Mouse (Mus musculus): Measurements from ENCODE around the gene Siae.

DNA sequence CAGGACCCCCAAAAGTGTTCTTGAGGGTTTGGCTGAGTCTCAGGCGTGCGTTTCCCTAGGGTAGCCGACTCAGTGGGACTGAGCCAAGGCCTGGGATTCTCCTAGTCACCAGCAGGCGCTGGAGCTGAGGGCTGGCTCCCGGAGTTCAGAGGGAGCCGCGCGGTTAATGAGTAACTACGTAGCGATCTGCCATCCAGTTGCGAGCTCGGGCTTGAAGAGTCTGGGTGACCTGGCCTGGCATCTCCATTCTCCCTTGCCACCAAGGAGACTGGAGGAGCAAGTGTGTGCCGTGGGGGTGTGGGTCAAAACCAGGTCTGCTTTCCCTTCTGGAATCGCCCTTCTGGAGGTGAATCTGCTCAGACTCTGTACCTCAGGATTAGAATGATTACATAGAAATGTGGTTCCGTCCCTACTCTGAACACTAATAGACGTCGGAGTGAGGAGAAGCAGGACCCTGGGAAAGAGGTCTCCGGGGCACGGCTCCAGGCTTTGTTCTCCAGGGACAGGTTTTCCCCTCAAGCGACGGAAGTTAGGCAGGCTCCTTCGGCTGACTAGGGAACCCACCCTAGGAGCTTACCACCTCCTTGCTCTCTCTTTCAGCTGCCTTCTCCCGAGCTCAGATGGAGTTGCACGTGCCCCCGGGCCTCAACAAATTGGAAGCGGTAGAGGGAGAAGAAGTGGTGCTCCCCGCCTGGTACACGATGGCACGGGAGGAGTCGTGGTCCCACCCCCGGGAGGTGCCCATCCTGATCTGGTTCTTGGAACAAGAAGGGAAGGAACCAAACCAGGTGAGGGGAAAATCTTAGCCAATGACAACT lies 24.4 kb upstream of the Siae start:
- TF ChIP-seq CTCF (IDR thresholded peaks at IDR 0.05) (peak; percentile 73), EP300 (IDR thresholded peaks at IDR 0.05) (no peak)
